Mouse (Mus musculus) cerebellum, postnatal 14 days (tissue): ENCODE measurements around the gene Rrp9.
"Not testable (repeated sequence)": the region's sequence is repeated elsewhere in the genome, so short reads cannot be mapped to it uniquely, and the experiment has no call there.

Experiments used
- DNase-seq, 2 experiments: peaks; one replicate each; pipeline ENCODE4 v3.0.0; 2021; ENCODE audit warnings: mixed read lengths in 2 of 2

Gene Rrp9

GRCm38 (mm10) chr9:106475046-106475445 is 717 bp upstream of the Rrp9 start:
- peak in 1 of 2 experiments; percentile 44 for DNase-seq

DNA sequence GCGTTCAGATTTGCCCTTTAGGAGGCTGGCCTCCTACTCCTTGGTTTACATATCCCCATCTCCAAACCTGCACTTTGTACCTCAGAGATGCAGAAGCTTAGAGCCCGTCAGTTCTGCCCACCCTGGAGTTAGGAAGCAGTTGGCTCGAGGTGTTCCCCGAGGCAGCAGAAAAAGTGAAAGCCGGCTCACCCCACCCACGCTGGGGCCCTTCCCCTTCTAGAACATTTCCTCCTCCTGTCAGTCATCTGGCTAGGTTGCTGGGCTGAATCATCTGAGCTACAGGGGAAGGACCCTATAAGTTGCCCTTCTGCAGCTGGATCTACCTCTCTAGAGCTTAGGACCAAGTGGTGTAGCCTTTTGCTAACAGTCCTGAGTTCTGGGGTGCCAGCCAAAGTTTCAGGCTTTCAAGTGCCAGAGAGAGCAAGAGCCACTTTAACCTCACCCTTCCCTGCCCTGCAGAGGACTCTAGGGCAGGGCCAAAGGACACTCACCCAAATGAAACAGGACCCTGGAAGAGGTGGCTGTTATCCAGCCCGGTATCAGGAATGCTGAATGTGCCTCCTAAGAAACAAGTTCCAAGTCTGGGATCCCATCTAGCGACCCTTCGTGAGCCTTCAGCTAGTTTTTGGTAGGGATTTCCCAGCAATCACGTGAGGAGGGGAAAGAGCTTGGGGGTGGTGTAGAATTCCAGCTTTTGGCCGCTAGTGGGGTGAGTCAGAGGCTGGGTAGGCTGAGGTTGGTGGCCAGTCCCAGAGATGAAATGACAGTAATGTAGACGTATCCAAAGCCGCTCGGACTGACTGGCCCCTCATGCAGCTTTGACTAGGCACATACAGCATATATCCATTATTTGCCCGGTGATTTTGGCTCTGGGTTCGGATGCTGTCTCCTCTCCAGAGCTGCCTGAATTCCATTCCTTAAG is 500 bp downstream of the Rrp9 start:
- peak in 1 of 2 experiments; percentile 48 for DNase-seq

DNA sequence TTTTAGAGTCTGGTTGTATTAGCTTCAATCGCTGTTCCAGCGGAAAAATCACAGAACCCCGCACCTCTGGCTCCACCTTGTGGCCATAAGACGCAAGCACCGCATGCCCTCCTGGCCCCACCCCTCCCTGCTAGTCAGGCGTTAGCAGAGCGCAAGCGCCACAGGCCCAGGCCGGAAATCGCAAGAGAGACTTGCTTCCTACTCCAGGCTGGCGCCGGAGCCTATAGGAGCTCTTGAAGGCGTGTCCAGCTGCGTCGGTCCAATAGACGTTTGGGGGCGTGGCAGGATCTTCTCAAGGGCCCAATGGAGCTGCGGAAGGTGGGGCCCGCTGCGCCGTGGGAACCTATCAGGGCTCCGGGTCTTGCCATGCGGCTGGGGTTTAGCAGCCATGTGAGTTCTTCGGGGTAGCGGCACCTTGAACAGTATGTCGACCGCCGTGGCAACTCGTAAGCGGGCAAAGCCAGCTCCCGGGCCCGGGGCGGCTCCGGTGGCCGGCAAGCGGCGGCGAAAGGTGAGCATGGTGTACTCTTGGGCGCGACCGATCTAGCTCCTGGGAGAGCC is 1.2 kb downstream of the Rrp9 start, which contains the start of gene Parp3:
Gene Parp3 (minus strand): TSS at position 26 of the 561 bp plus-strand sequence.
- peak; percentile 98 to 99 for DNase-seq

- no peak for DNase-seq
Observed at GRCm38 (mm10) chr9:106477649-106478048, 1.9 kb downstream of the Rrp9 start.

DNA sequence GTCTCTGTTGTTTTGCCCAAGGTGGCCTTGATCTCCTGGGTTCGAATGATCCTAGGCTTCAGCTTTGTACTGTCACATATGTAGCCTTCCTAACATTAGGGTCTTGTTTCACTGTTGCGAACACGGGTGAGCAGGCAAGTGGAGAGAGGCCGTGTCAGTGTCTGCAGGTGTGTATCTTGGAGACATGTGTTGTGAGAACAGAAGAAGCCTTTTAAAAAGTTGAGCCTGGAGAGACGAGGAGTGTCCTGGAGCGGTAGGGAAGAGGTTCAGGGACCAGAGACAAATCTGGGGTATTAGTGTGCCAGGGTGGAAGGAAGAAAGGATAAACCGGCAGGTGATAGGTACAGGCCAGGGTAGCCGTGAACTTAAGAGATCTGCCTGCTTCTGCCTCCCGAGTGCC is 2.3 kb downstream of the Rrp9 start:
- no peak for DNase-seq

DNA sequence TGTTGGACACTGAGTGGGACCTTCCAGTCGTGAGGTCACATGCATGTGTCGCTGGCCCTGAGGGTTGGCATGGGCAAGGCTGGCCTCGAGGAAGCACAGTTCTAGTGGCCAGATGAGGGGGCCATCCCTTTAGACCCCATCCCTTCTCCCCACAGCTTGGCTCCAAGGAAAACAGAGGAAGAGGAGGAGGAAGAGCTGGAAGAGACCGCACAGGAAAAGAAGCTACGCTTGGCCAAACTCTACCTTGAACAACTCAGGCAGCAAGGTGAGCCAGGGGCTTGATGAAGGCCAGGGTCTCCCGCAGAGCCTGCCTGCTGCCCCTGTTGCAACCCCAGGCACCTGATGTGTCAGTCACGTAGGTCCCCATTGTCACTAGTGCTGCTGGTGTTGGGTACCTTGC is 4.8 kb downstream of the Rrp9 start:
- DNase-seq: no peak

GRCm38 (mm10) chr9:106481075-106481474 is 5.3 kb downstream of the Rrp9 start:
- DNase-seq: no peak

DNA sequence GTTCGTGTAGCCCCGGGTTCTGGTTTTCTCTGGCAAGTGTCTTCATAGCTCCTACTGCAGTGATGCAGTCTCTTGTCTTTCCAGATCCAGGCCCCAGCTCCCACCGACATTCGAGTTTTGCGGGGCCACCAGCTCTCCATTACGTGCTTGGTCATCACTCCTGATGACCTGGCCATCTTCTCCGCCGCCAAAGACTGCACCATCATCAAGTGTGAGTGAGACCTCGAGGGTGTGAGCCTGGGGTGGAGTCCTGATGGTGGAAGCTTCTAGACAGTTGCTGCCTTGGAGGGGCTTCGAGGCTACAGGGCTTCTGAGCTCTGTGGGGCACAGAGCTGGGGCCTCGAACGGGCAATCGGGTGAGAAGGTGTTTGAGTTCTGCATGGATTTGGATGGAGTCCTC is 5.9 kb downstream of the Rrp9 start:
- DNase-seq: no peak

DNA sequence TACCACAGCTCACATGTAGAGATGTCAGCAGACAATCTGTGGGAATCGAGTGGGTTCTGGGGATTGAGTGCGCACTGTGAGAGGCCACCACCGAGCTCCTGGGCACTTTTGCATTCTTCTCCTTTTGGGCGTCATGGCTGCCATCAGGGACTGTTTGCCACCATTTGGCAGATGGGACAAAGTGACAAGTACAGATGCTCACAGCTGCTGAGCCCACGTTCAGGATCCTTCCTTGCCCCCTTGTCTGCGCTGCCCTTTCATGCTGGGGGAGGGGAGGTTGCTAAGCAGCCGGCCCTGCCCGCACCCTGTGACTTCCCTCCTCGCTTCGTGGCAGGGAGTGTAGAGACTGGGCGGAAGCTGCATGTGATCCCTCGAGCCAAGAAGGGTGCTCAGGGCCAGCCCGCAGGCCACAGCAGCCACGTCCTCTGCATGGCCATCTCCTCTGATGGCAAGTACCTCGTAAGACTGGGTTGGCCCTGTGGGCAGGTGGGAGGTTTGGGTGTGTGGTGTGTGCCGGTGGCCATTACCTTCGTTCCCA is 6.9 kb downstream of the Rrp9 start:
- DNase-seq: no peak

DNA sequence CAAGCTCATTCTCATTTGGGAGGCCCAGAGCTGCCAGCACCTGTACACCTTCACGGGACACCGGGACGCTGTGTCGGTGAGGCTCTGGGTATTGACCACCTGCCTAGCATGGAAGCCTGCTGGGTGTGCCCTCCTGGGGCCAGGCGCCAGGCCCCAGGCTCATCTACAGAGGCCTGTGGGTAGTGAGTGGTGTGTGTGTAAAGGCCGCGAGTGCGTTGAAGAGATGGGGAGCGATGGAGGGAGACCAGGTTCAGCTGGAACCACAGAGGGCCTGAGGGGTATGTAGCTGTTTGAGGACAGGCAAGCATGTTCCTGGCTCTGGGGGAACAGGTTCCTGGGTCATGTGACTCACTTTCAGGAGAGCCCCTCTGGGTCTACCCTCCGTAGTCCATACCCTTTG is 7.4 kb downstream of the Rrp9 start:
- DNase-seq: no peak

DNA sequence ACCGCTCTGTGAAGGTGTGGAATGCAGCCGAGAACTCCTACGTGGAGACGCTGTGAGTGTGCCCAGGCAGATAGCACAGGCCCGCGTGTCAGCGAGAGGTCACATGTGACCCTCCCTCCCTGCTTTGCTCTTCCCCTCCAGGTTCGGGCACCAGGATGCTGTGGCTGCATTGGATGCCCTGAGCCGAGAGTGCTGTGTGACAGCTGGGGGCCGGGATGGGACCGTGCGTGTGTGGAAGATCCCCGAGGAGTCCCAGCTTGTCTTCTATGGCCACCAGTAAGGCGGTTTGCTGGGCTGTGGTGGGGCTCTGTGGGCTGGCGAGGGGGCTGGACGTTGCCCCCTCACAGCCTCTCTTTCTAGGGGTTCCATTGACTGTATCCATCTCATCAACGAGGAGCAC is 7.8 kb downstream of the Rrp9 start:
- no peak for DNase-seq

DNA sequence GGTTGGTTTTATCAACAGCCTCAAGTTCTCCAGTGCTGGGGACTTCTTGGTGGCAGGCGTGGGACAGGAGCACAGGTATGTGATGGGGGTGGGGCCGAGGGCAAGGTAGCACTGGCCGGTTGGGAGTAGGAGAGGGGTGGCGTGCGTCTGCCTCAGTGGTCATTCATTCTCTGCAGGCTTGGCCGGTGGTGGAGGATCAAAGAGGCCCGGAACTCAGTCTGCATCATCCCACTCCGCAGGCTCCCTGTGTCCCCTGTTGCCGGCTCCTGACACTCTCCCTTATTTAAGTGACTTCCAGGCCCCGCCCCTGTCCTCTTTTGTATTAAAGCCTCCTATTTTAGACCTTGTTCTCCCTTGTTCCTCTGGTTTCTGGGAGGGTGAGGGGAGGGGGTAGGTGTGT is 9.3 kb downstream of the Rrp9 start:
- DNase-seq: no peak

- not testable (repeated sequence) for DNase-seq
Observed at GRCm38 (mm10) chr9:106487602-106488001, 11.8 kb downstream of the Rrp9 start.

- no peak for DNase-seq
Observed at GRCm38 (mm10) chr9:106499667-106500066, 23.9 kb downstream of the Rrp9 start, which contains the start of gene Iqcf1. Gene Iqcf1, plus strand, starts transcription at chr9:106499967.

DNA sequence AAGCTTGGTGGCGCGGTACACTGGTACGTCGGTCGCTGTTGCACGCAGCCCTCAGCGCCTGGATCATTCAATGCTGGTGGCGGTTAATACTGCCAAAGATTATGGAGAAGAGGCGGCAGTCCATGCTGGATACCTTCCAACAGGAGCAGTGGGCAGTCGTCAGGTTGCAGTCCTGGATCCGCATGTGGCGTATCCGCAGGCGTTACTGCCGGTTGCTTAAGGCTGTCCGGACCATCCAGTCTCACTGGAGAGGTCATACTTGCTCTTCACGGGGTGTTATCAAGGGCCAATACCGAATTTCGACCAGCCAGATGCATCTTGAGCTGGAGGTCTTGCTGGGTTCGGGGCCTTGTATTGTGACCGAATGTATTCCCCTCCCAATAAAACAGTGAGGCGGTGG is 26.1 kb downstream of the Rrp9 start:
- no peak for DNase-seq

DNA sequence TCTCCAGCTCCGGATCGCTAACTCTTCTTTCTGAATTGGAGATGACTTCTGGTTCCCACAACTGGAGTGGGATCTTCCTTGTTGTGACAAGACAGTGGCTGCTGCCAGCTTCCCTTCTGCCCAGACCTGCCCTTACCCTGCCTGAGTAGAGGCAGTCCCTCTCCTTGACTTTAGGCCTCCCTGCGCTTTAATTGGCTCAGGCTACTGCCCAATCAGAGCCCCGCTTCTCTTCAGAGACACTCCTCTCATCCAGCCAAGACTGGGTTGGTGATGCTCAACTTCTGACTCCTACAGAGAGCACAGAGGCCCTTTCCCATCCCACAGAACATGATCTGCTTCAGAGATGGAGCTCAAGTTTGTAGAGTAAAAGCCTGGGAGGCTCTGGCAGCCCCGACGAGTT is 28.5 kb downstream of the Rrp9 start:
- no peak for DNase-seq

DNA sequence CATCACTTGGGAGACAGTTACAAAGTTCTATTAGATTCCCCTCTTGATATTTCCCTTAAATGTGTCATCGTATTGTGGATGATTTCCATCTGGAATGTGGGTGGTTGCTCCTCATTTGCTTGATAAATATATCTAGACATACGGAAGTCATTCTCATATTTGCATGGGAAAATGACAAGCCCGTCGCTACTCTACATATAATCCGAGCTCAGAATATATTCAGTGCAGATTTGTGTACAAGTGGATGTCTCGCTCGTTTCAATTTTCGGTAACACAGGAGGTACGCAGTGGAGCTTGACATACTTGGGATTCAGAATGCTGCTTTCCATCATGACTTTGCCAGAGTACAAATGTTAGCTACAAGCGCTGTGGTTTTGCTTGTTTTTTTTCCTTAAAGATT is 33.6 kb downstream of the Rrp9 start:
- DNase-seq: no peak

GRCm38 (mm10) chr9:106512729-106513450 is 37.1 kb downstream of the Rrp9 start:
- no peak for DNase-seq

DNA sequence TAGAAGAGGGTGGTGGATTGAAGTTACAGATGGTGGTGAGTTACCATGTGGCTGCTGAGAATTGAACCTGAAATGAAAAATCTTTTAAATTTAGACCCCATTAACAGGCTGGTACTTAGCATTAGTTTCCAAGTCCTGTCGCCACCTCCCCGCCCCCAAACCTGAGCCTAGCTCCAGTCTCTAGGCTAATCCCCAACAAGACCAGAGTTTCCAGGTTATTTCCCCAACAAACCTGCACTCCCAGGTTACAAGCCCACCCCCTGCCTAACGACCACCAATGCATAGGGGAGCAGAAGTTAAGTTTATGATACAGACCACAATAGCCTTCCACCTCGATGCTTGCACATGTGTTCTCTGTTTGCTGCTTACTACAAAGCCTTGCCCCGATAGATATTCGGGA is 37.8 kb downstream of the Rrp9 start:
- no peak for DNase-seq

GRCm38 (mm10) chr9:106514273-106514672 is 38.5 kb downstream of the Rrp9 start, which contains the start of gene Iqcf5:
Gene Iqcf5, plus strand, starts transcription at chr9:106514573.
- no peak for DNase-seq

DNA sequence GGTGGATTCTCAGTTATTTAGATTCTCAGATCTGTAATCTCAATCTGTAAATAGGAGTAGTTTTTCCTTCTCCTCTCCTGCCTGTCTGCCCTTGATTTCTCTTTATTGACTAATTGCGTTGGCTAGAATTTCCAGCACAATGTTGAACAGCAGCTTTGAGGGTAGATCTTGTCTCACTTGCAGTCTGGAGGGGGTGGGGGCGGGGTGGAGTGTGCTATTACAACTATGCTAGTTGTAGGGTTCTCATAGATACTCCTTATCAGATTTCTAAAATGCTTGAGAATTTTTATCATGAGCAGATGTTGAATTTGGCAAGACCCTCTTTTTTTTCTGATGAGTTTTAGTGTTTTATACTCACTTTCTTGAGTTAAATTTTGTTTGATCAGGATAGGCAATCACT is 43.7 kb downstream of the Rrp9 start:
- no peak for DNase-seq

- DNase-seq: no peak
Observed at GRCm38 (mm10) chr9:106519909-106520308, 44.1 kb downstream of the Rrp9 start.

GRCm38 (mm10) chr9:106531833-106532232 is 56.1 kb downstream of the Rrp9 start:
- peak; percentile 21 to 26 for DNase-seq
